In genomic region chr5:135742941-135743740, GRCm38 (mm10) we compare ENCODE assay signal across 9 mouse cellular contexts. TPM values are rescaled to one million over a fixed set of nuclear protein-coding genes. Genes with fewer than 3 reads are reported as not detected.
DNase-seq lines count a peak whose midpoint lies in the region; ATAC-seq lines count a peak whose summit lies in the region.
"Had no signal": no experiment of that assay in that cellular context is flagged by ENCODE, and none has a peak within 500 bp of the region (broad histone marks: within the 10 kb centered on the region; RNA-seq: fewer than 3 reads in every experiment).

No protein-coding gene starts in this region.

- peaks cover 10% of the 10 kb centered on the region; the same call in 1 of the 2 replicates for H3K27me3 ChIP-seq in hindbrain, embryonic 12.5 days
- no peaks in the 10 kb centered on the region for H3K27me3 ChIP-seq in liver, embryonic 11.5 days (replicated peaks; ENCODE audit: control insufficient read depth, insufficient read depth, low read length)
- H3K27me3 ChIP-seq in neural tube, embryonic 11.5 days (ENCODE audit: control insufficient read depth, insufficient read depth, low read length) = no peaks in the 10 kb centered on the region

- H3K36me3 ChIP-seq in hindbrain, embryonic 12.5 days = peaks cover 22% of the 10 kb centered on the region
- H3K36me3 ChIP-seq in liver, embryonic 11.5 days (ENCODE audit: control insufficient read depth, insufficient read depth, low read length) = no peaks in the 10 kb centered on the region
- H3K36me3 ChIP-seq in neural tube, embryonic 11.5 days (ENCODE audit: control insufficient read depth, insufficient read depth, low read length) = 0 out of 2 replicates have a peak, but pooled peaks cover 3% of the 10 kb centered on the region

- H3K4me1 ChIP-seq in brown adipose tissue, adult 24 weeks (ENCODE audit: control insufficient read depth, insufficient read depth, insufficient read length, low read length) = no peaks in the 10 kb centered on the region; the same call in 1 of the 2 replicates
- peaks cover 19% of the 10 kb centered on the region for H3K4me1 ChIP-seq in hindbrain, embryonic 12.5 days
- H3K4me1 ChIP-seq in liver, embryonic 11.5 days (replicated peaks; ENCODE audit: control insufficient read depth, insufficient read depth, low read length) = peaks cover 11% of the 10 kb centered on the region
- peaks cover 7% of the 10 kb centered on the region for H3K4me1 ChIP-seq in neural tube, embryonic 11.5 days (ENCODE audit: control insufficient read depth, insufficient read depth, low read length)

- peak overlapping the region; percentile 79 for H3K27ac ChIP-seq in brown adipose tissue, adult 24 weeks (replicated peaks; ENCODE audit: low read depth, low read length)
- no peak overlapping the region for H3K27ac ChIP-seq in hindbrain, embryonic 12.5 days
- no peak overlapping the region for H3K27ac ChIP-seq in liver, embryonic 11.5 days (ENCODE audit: low read depth, low read length)
- H3K27ac ChIP-seq in neural tube, embryonic 11.5 days (ENCODE audit: low read depth, low read length) = no peak overlapping the region

- DNase-seq in right cerebral cortex, adult 2 months (ENCODE audit: low spot score in 2 of 2) = peak; percentile 14 to 26
- DNase-seq in right cerebral cortex, postnatal 14 days = no peak
- DNase-seq in liver, embryonic 11.5 days (ENCODE audit: low spot score) = no peak
- peak; percentile 43 for DNase-seq in neural tube, embryonic 11.5 days (ENCODE audit: low spot score)
- no peak for DNase-seq in urinary bladder, postnatal 10 days (ENCODE audit: low spot score)
- no peak for DNase-seq in left cerebral cortex, postnatal 36 days (ENCODE audit: low spot score in 2 of 2)

- 20% methylated on average over 18 of the region's 18 CpGs for WGBS in hindbrain, embryonic 12.5 days
- 22% methylated on average over 18 of the region's 18 CpGs for WGBS in liver, embryonic 11.5 days
- WGBS in neural tube, embryonic 11.5 days = 21% methylated on average over 18 of the region's 18 CpGs

- peak overlapping the region; percentile 90 for H3K4me3 ChIP-seq in brown adipose tissue, adult 24 weeks (ENCODE audit: insufficient read depth, low read depth, low read length)
- H3K4me3 ChIP-seq in hindbrain, embryonic 12.5 days = peak overlapping the region; percentile 91
- H3K4me3 ChIP-seq in liver, embryonic 11.5 days (ENCODE audit: low read depth, low read length) = peak overlapping the region; percentile 88
- peak overlapping the region; percentile 95 for H3K4me3 ChIP-seq in neural tube, embryonic 11.5 days (ENCODE audit: low read depth, low read length)

- peak; percentile 66 for ATAC-seq in hindbrain, embryonic 12.5 days (ENCODE audit: low FRiP score)
- ATAC-seq in liver, embryonic 11.5 days (replicated peaks; ENCODE audit: low FRiP score) = no peak
- ATAC-seq in neural tube, embryonic 11.5 days (ENCODE audit: insufficient read depth, low FRiP score, low TSS enrichment) = peak; percentile 21; the same call in 1 of the 2 replicates

- peak overlapping the region; percentile 91 for H3K9ac ChIP-seq in hindbrain, embryonic 12.5 days
- H3K9ac ChIP-seq in liver, embryonic 11.5 days (ENCODE audit: low read depth, low read length) = peak overlapping the region; percentile 75
- peak overlapping the region; percentile 79 for H3K9ac ChIP-seq in neural tube, embryonic 11.5 days (ENCODE audit: low read length)

- intact Hi-C loops in left cerebral cortex, postnatal 36 days (cut with DNase I) = no loop called here

- peaks cover 7% of the 10 kb centered on the region for H3K9me3 ChIP-seq in hindbrain, embryonic 12.5 days (replicated peaks)
- 0 out of 2 replicates have a peak, but pooled peaks cover 6% of the 10 kb centered on the region for H3K9me3 ChIP-seq in liver, embryonic 11.5 days (ENCODE audit: control insufficient read depth, low read length)
- H3K9me3 ChIP-seq in neural tube, embryonic 11.5 days (ENCODE audit: control insufficient read depth, low read length) = no peaks in the 10 kb centered on the region

- peak overlapping the region; percentile 95 for H3K4me2 ChIP-seq in hindbrain, embryonic 12.5 days (replicated peaks)
- peak overlapping the region; percentile 99 for H3K4me2 ChIP-seq in liver, embryonic 11.5 days
- peak overlapping the region; percentile 96 for H3K4me2 ChIP-seq in neural tube, embryonic 11.5 days (ENCODE audit: low read depth)

RNA-seq across cellular contexts. Expression of gene Tmem120a, which starts 1.1 kb away (rescaled TPM):
- 131 and 304 TPM in 2 replicates for polyA plus RNA-seq in brown adipose tissue, adult 24 weeks (2012; ENCODE audit: insufficient read depth, insufficient read length, missing spikeins)
- 61.0 and 65.0 TPM in 2 replicates for polyA plus RNA-seq in hindbrain, embryonic 12.5 days (2016; fragmentation: Nextera tagmentation; extraction: Ambion mirVana)
- polyA plus RNA-seq in liver, embryonic 11.5 days (2014; fragmentation: Nextera tagmentation; extraction: Ambion mirVana) = 23.2 and 23.7 TPM in 2 replicates
- polyA plus RNA-seq in neural tube, embryonic 11.5 days (2014; fragmentation: Nextera tagmentation; extraction: Ambion mirVana) = 59.4 and 63.0 TPM in 2 replicates
- total RNA-seq in left cerebral cortex, postnatal 36 days (2021) = 10 to 100 TPM; 15.6 to 18.0 TPM

RNA-seq across cellular contexts. Expression of gene Styxl1, which starts 35.0 kb away (rescaled TPM):
- not detected in 2 replicates for polyA plus RNA-seq in brown adipose tissue, adult 24 weeks (2012; ENCODE audit: insufficient read depth, insufficient read length, missing spikeins)
- 0.68 TPM in 1 of 2 replicates, not detected in the other for polyA plus RNA-seq in hindbrain, embryonic 12.5 days (2016; fragmentation: Nextera tagmentation; extraction: Ambion mirVana)
- polyA plus RNA-seq in liver, embryonic 11.5 days (2014; fragmentation: Nextera tagmentation; extraction: Ambion mirVana) = 0.29 TPM in 1 of 2 replicates, not detected in the other
- polyA plus RNA-seq in neural tube, embryonic 11.5 days (2014; fragmentation: Nextera tagmentation; extraction: Ambion mirVana) = 0.24 TPM in 1 of 2 replicates, not detected in the other
- not detected for total RNA-seq in left cerebral cortex, postnatal 36 days (2021)
- total RNA-seq: heart, postnatal 10 days had no signal

RNA-seq across cellular contexts. Expression of gene Mdh2, which starts 35.1 kb away (rescaled TPM):
- 1,985 and 2,008 TPM in 2 replicates for polyA plus RNA-seq in brown adipose tissue, adult 24 weeks (2012; ENCODE audit: insufficient read depth, insufficient read length, missing spikeins)
- 530 and 539 TPM in 2 replicates for polyA plus RNA-seq in hindbrain, embryonic 12.5 days (2016; fragmentation: Nextera tagmentation; extraction: Ambion mirVana)
- polyA plus RNA-seq in liver, embryonic 11.5 days (2014; fragmentation: Nextera tagmentation; extraction: Ambion mirVana) = 625 and 635 TPM in 2 replicates
- 602 and 630 TPM in 2 replicates for polyA plus RNA-seq in neural tube, embryonic 11.5 days (2014; fragmentation: Nextera tagmentation; extraction: Ambion mirVana)
- total RNA-seq in left cerebral cortex, postnatal 36 days (2021) = 100 to 1,000 TPM; 374 to 435 TPM

Comparison
In these comparisons a context has a peak if more than half of its experiments do, and no peak if none do; other contexts are left out.
1. DNase-seq: peak in right cerebral cortex, adult 2 months (2 of 2) and neural tube, embryonic 11.5 days (single experiment); none in right cerebral cortex, postnatal 14 days (single experiment), liver, embryonic 11.5 days (single experiment), urinary bladder, postnatal 10 days (single experiment) and left cerebral cortex, postnatal 36 days (0 of 2).
2. Peak in every context shown above with its lines, with median percentiles within 50 percentile points of each other: H3K4me3 ChIP-seq, H3K4me2 ChIP-seq and H3K9ac ChIP-seq.